Mouse (Mus musculus) midbrain, embryonic 10.5 days (tissue): ENCODE results near the gene Srgap1. TPM values are rescaled to one million over a fixed set of nuclear protein-coding genes. Genes with fewer than 3 reads are reported as not detected.

Source experiments
- polyA plus RNA-seq: library from polyadenylated mRNA; unstranded; fragments of >200 nt; fragmentation: Nextera tagmentation; extraction: Ambion mirVana; gene quantifications from 2 replicates; pipeline ENCODE4 v1.2.1, GENCODE M21; 2016

Gene Srgap1
- polyA plus RNA-seq, 1 experiment from 2014 or later: 11.5 TPM

Other genes starting within 250 kb of the Srgap1 start
- gene Rxylt1, start 50.1 kb upstream of the Srgap1 start, polyA plus RNA-seq: 32.8 and 34.7 TPM in 2 replicates